Mouse (Mus musculus) induced T-regulatory cell, adult 2 months (primary cell): Measurements from ENCODE around the gene Spred3.
"Not testable (repeated sequence)": the region's sequence is repeated elsewhere in the genome, so short reads cannot be mapped to it uniquely, and the experiment has no call there.

Experiments
- DNase-seq: peaks from one replicate; pipeline ENCODE4 v3.0.0-alpha.2; 2012; ENCODE audit warnings: low read depth

Spred3 gene

GRCm38 (mm10) chr7:29170066-29170754, at the start of gene Spred3, which contains the start of gene Ggn:
Gene Spred3 (minus strand): TSS chr7:29170411.
Gene Ggn (plus strand): TSS chr7:29170210.
- peak; percentile 81 for DNase-seq

GRCm38 (mm10) chr7:29214846-29215245, 44.6 kb upstream of the Spred3 start:
- no peak for DNase-seq

GRCm38 (mm10) chr7:29214236-29214635, 44.0 kb upstream of the Spred3 start:
- DNase-seq: no peak

GRCm38 (mm10) chr7:29213675-29214082, 43.5 kb upstream of the Spred3 start, which contains the start of gene Catsperg1:
Gene Catsperg1 (minus strand): TSS chr7:29214035.
- DNase-seq: no peak

GRCm38 (mm10) chr7:29212775-29213560, 42.8 kb upstream of the Spred3 start:
- DNase-seq: not testable (repeated sequence)

GRCm38 (mm10) chr7:29212199-29212765, 42.1 kb upstream of the Spred3 start:
- no peak for DNase-seq

- DNase-seq: peak; percentile 94
Observed at GRCm38 (mm10) chr7:29211415-29212198, 41.4 kb upstream of the Spred3 start.

GRCm38 (mm10) chr7:29211013-29211412, 40.8 kb upstream of the Spred3 start:
- DNase-seq: not testable (repeated sequence)

- no peak for DNase-seq
Observed at GRCm38 (mm10) chr7:29202577-29202976, 32.4 kb upstream of the Spred3 start.

GRCm38 (mm10) chr7:29194230-29194629, 24.0 kb upstream of the Spred3 start:
- not testable (repeated sequence) for DNase-seq

GRCm38 (mm10) chr7:29181323-29181722, 11.1 kb upstream of the Spred3 start:
- DNase-seq: not testable (repeated sequence)

GRCm38 (mm10) chr7:29180854-29181236, 10.6 kb upstream of the Spred3 start:
- no peak for DNase-seq

GRCm38 (mm10) chr7:29180077-29180853, 10.1 kb upstream of the Spred3 start, which contains the start of gene Psmd8:
Gene Psmd8 (minus strand): TSS chr7:29180701.
- peak; percentile 98 for DNase-seq

GRCm38 (mm10) chr7:29179323-29179722, 9.1 kb upstream of the Spred3 start:
- peak; percentile 75 for DNase-seq

GRCm38 (mm10) chr7:29178106-29178505, 7.9 kb upstream of the Spred3 start:
- DNase-seq: peak; percentile 71

- no peak for DNase-seq
Observed at GRCm38 (mm10) chr7:29172390-29173016, 2.3 kb upstream of the Spred3 start.

- DNase-seq: no peak
Observed at GRCm38 (mm10) chr7:29171562-29172097, 1.4 kb upstream of the Spred3 start.

GRCm38 (mm10) chr7:29170755-29171561, 747 bp upstream of the Spred3 start:
- peak; percentile 61 for DNase-seq
